Mouse (Mus musculus): ENCODE measurements around the gene Focad.

Focad gene

DNA sequence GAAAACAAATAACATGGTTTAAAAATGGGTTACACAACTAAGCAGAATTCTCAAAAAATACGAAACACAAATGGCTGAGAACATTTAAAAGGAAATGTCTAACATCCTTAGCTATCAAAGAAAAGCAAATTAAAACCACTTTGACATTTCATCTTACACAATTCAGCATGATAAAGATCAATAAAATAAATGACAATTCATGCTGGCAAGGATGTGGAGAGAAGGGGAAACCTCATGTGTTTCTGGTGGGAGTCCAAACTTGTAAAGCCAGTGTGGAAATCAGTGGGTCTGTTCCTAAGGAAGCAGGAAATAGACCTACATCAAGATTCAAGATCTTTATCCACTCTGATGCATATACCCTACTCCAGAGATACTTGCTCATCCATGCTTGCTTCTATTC lies 363.7 kb downstream of the Focad start:
- DNase-seq (ENCODE audit: inconsistent ontology term): no peak

DNA sequence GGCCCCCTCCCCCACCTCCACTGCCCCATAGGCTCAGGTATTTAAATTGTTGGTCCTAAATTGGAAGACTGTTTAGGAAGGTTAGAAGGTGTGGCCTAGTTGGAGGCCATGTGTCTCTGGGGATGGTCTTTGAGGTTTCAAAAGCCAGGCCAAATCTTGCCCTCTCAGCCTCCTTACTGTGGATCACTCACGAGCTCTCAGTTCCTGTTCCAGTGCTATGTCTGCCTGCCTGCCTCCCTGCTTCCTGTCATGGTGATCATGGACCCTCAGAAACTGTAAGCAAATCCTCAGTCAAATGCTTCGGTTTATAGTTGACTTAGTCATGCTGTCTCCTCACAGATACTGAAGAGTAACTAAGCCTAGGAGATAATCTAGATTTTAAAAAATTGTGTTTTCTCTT lies 364.2 kb downstream of the Focad start:
- no peak for DNase-seq (ENCODE audit: inconsistent ontology term)

Measured in Muller cell, postnatal 12 days (primary cell).